Mouse (Mus musculus) erythroblast, adult 5-6 weeks (primary cell): ENCODE measurements around the gene Polr2c. TPM values are rescaled to one million over a fixed set of nuclear protein-coding genes. Genes with fewer than 3 reads are reported as not detected.
A peak's percentile ranks its signal among the peaks of the same experiment; 100 is the strongest.
"Not testable (repeated sequence)": the region's sequence is repeated elsewhere in the genome, so short reads cannot be mapped to it uniquely, and the experiment has no call there.

ENCODE experiments used
- ATAC-seq: replicated peaks from 2 replicates; pipeline ENCODE4 v1.8.0; 2016; ENCODE audit warnings: moderate number of reproducible peaks, mild to moderate bottlenecking, moderate TSS enrichment, inconsistent platforms; ENCODE audit not compliant: poor library complexity, low FRiP score, severe bottlenecking
- total RNA-seq, 2 experiments: library from RNA; stranded (forward) in 1 of 2; stranded (reverse) in 1 of 2; fragments of 150-400 nt in 1 of 2; fragments of 200-764, 138-1000 nt in 1 of 2; gene quantifications; 2 replicates each; pipeline versions ENCODE4 v1.2.3 to v1.2.4; 2015 to 2017; ENCODE audit warnings: low replicate concordance in 2 of 2

The Polr2c gene
- 29.8 and 37.4 TPM in 2 replicates for total RNA-seq (2015; ENCODE audit: low replicate concordance)
- 26.9 and 36.0 TPM in 2 replicates for total RNA-seq (2017; ENCODE audit: low replicate concordance)

GRCm38 (mm10) chr8:94857346-94858173 is at the start of gene Polr2c:
Polr2c (plus strand) TSS chr8:94857450.
- peak; percentile 81 for ATAC-seq

GRCm38 (mm10) chr8:94807506-94807905 is 49.7 kb upstream of the Polr2c start:
- ATAC-seq, result peak; percentile 22; the same call in 1 of the 2 replicates

- ATAC-seq, result no peak
These were observed 48.9 kb upstream of the Polr2c start for GRCm38 (mm10) chr8:94808372-94808771.

GRCm38 (mm10) chr8:94810153-94810552 is 47.1 kb upstream of the Polr2c start, which contains the start of gene Ccl17:
Ccl17 (plus strand) TSS chr8:94810453.
- no peak for ATAC-seq

- no peak for ATAC-seq
These were observed 46.4 kb upstream of the Polr2c start for GRCm38 (mm10) chr8:94810855-94811254.

GRCm38 (mm10) chr8:94811654-94812053 is 45.6 kb upstream of the Polr2c start:
- no peak for ATAC-seq

GRCm38 (mm10) chr8:94812645-94813098 is 44.6 kb upstream of the Polr2c start:
- ATAC-seq, result peak; percentile 79

- no peak for ATAC-seq
These were observed 42.7 kb upstream of the Polr2c start for GRCm38 (mm10) chr8:94814556-94814955.

GRCm38 (mm10) chr8:94817933-94818332 is 39.3 kb upstream of the Polr2c start:
- ATAC-seq, result no peak

- peak; percentile 35 for ATAC-seq
These were observed 37.5 kb upstream of the Polr2c start for GRCm38 (mm10) chr8:94819671-94820179.

GRCm38 (mm10) chr8:94820553-94820952 is 36.7 kb upstream of the Polr2c start:
- ATAC-seq, result no peak

GRCm38 (mm10) chr8:94821381-94821780 is 35.9 kb upstream of the Polr2c start:
- ATAC-seq, result no peak

GRCm38 (mm10) chr8:94822637-94823560 is 34.4 kb upstream of the Polr2c start:
- peak; percentile 84 for ATAC-seq

- no peak for ATAC-seq
These were observed 32.1 kb upstream of the Polr2c start for GRCm38 (mm10) chr8:94825170-94825569.

- no peak for ATAC-seq
These were observed 31.0 kb upstream of the Polr2c start for GRCm38 (mm10) chr8:94826210-94826609.

GRCm38 (mm10) chr8:94828284-94828683 is 29.0 kb upstream of the Polr2c start:
- no peak for ATAC-seq

- ATAC-seq, result not testable (repeated sequence)
These were observed 23.3 kb upstream of the Polr2c start for GRCm38 (mm10) chr8:94833901-94834405.

- not testable (repeated sequence) for ATAC-seq
These were observed 21.5 kb upstream of the Polr2c start for GRCm38 (mm10) chr8:94835751-94836150.

- peak; percentile 10; the same call in 1 of the 2 replicates for ATAC-seq
These were observed 20.6 kb upstream of the Polr2c start for GRCm38 (mm10) chr8:94836456-94837240.
